Mouse (Mus musculus) heart, postnatal 0 days (tissue): ENCODE results near the gene Lpar1. TPM values are rescaled to one million over a fixed set of nuclear protein-coding genes. Genes with fewer than 3 reads are reported as not detected.
A peak's percentile ranks its signal among the peaks of the same experiment; 100 is the strongest.

Source experiments
- ATAC-seq: fragments of 200-750 bp; cut with Nextera tagmentation; 2 replicates; pipeline ENCODE4 v1.8.0; 2017; ENCODE audit warnings: low read depth, moderate number of reproducible peaks, moderate library complexity; ENCODE audit not compliant: insufficient read depth
- DNase-seq: peaks from one replicate; pipeline ENCODE4 v3.0.0-alpha.2; 2016; ENCODE audit warnings: low spot score
- H3K27ac ChIP-seq: fragments of 300-500 bp; sonication (generic); 2 replicates; pipeline ENCODE4 v1.5.1; 2014; ENCODE audit warnings: low read depth, mild to moderate bottlenecking
- H3K27me3 ChIP-seq: fragments of 300-500 bp; sonication (generic); 2 replicates; pipeline ENCODE4 v1.6.1; 2014; ENCODE audit warnings: low read length, mixed read lengths; ENCODE audit not compliant: control insufficient read depth, insufficient read depth
- H3K36me3 ChIP-seq: fragments of 300-500 bp; sonication (generic); replicated peaks from 2 replicates; pipeline ENCODE4 v1.6.1; 2014; ENCODE audit warnings: low read length, mixed read lengths; ENCODE audit not compliant: control insufficient read depth, insufficient read depth
- H3K4me1 ChIP-seq: fragments of 300-500 bp; sonication (generic); 2 replicates; pipeline ENCODE4 v1.6.1; 2014; ENCODE audit warnings: antibody characterized with exemption; ENCODE audit not compliant: control insufficient read depth, insufficient read depth
- H3K4me2 ChIP-seq: fragments of 300-500 bp; sonication (generic); 2 replicates; pipeline ENCODE4 v1.6.1; 2014; ENCODE audit warnings: low read depth, mild to moderate bottlenecking, low read length, moderate library complexity
- H3K4me3 ChIP-seq: fragments of 300-500 bp; sonication (generic); 2 replicates; pipeline ENCODE4 v1.5.1; 2014; ENCODE audit warnings: low read depth, low read length
- H3K9ac ChIP-seq: fragments of 300-500 bp; sonication (generic); replicated peaks from 2 replicates; pipeline ENCODE4 v1.6.1; 2014; ENCODE audit warnings: low read depth, low read length, mixed read lengths
- H3K9me3 ChIP-seq: fragments of 300-500 bp; sonication (generic); replicated peaks from 2 replicates; pipeline ENCODE4 v1.6.1; 2016; ENCODE audit warnings: low read length; ENCODE audit not compliant: control insufficient read depth
- CTCF ChIP-seq: IDR thresholded peaks from 2 replicates; pipeline ENCODE4 v1.5.1; 2016; ENCODE audit warnings: antibody characterized with exemption, control low read depth, low read depth
- EP300 ChIP-seq: IDR thresholded peaks from 2 replicates; pipeline ENCODE4 v1.6.1; 2016; ENCODE audit warnings: antibody characterized with exemption, low read depth
- WGBS: fragments of 180-500 bp; shearing (Covaris S2); extraction: QIAGEN DNeasy Blood & Tissue Kit; methylation state at CpG from one replicate; pipeline ENCODE4 v1.1.7; 2014; 5-methylcytosine and 5-hydroxymethylcytosine counted together
- polyA plus RNA-seq: library from polyadenylated mRNA; unstranded; fragments of >200 nt; fragmentation: Nextera tagmentation; extraction: Ambion mirVana; gene quantifications from 2 replicates; pipeline ENCODE4 v1.2.1, GENCODE M21; 2015
- total RNA-seq: library from RNA; depleted of rRNA; stranded (reverse); fragments of >200 nt; gene quantifications from 2 replicates; pipeline ENCODE4 v1.2.3, GENCODE M21; 2014; ENCODE audit warnings: low replicate concordance

The Lpar1 gene
- total and polyA plus RNA-seq, 2 experiments from 2014 or later = 11.6 to 13.3 TPM

GRCm38 (mm10) chr4:58552229-58552628 lies 1.5 kb downstream of the Lpar1 start:
- ATAC-seq = no peak
- no peak for TF ChIP-seq EP300
- no peak for TF ChIP-seq CTCF
- Histone ChIP-seq H3K36me3 (no peaks in the 10 kb centered on the region), H3K4me3 (peak overlapping the region; percentile 72), H3K27me3 (no peaks in the 10 kb centered on the region), H3K9ac (peak overlapping the region; percentile 57), H3K4me2 (peak overlapping the region; percentile 81), H3K4me1 (peaks cover 5% of the 10 kb centered on the region; the same call in 1 of the 2 replicates), H3K9me3 (no peaks in the 10 kb centered on the region), H3K27ac (peak overlapping the region; percentile 49)
- DNase-seq = no peak
- 24% methylated on average over 10 of the region's 10 CpGs for WGBS

GRCm38 (mm10) chr4:58551820-58552219 lies 1.9 kb downstream of the Lpar1 start:
- Histone ChIP-seq H3K9ac (no peak overlapping the region), H3K36me3 (no peaks in the 10 kb centered on the region), H3K9me3 (no peaks in the 10 kb centered on the region), H3K4me2 (peak overlapping the region; percentile 81), H3K27me3 (no peaks in the 10 kb centered on the region), H3K4me3 (peak overlapping the region; percentile 72), H3K4me1 (peaks cover 7% of the 10 kb centered on the region; the same call in 1 of the 2 replicates), H3K27ac (no peak overlapping the region; the same call in 1 of the 2 replicates)
- no peak for TF ChIP-seq EP300
- peak; percentile 64 for TF ChIP-seq CTCF
- no peak for ATAC-seq
- DNase-seq = peak; percentile 59
- WGBS = 16% methylated on average over 4 of the region's 4 CpGs

- peaks cover 16% of the 10 kb centered on the region for H3K4me1 ChIP-seq
- no peak overlapping the region for H3K4me3 ChIP-seq
- TF ChIP-seq EP300 (no peak), CTCF (no peak)
- ATAC-seq (no peak), DNase-seq (no peak)
- H3K9me3 ChIP-seq = no peaks in the 10 kb centered on the region
- WGBS = 73% methylated on average over 9 of the region's 9 CpGs
- no peaks in the 10 kb centered on the region for H3K36me3 ChIP-seq
- no peak overlapping the region for H3K9ac ChIP-seq
- no peak overlapping the region for H3K27ac ChIP-seq
- no peak overlapping the region for H3K4me2 ChIP-seq
- H3K27me3 ChIP-seq = no peaks in the 10 kb centered on the region
Observed at GRCm38 (mm10) chr4:58547725-58548124, 6.0 kb downstream of the Lpar1 start.

- ATAC-seq = no peak
- H3K36me3 ChIP-seq = no peaks in the 10 kb centered on the region
- 43% methylated on average over 4 of the region's 4 CpGs for WGBS
- H3K4me1 ChIP-seq = peaks cover 16% of the 10 kb centered on the region
- peak; percentile 39 for DNase-seq
- H3K9ac ChIP-seq = no peak overlapping the region
- no peak overlapping the region for H3K4me3 ChIP-seq
- H3K27me3 ChIP-seq = no peaks in the 10 kb centered on the region
- H3K4me2 ChIP-seq = no peak overlapping the region
- H3K27ac ChIP-seq = 0 out of 2 replicates have a peak overlapping the region, but pooled peaks have one; percentile 25
- no peaks in the 10 kb centered on the region for H3K9me3 ChIP-seq
- TF ChIP-seq EP300 (no peak), CTCF (no peak)
Observed at GRCm38 (mm10) chr4:58547273-58547565, 6.5 kb downstream of the Lpar1 start.

- no peak for ATAC-seq
- TF ChIP-seq CTCF (no peak), EP300 (no peak)
- H3K27me3 ChIP-seq = no peaks in the 10 kb centered on the region
- 0 out of 2 replicates have a peak overlapping the region, but pooled peaks have one; percentile 25 for H3K27ac ChIP-seq
- WGBS = 30% methylated on average over 11 of the region's 11 CpGs
- no peak for DNase-seq
- H3K4me1 ChIP-seq = peaks cover 16% of the 10 kb centered on the region
- no peak overlapping the region for H3K9ac ChIP-seq
- H3K4me2 ChIP-seq = no peak overlapping the region
- no peaks in the 10 kb centered on the region for H3K36me3 ChIP-seq
- no peak overlapping the region for H3K4me3 ChIP-seq
- H3K9me3 ChIP-seq = no peaks in the 10 kb centered on the region
Observed at GRCm38 (mm10) chr4:58546441-58547272, 7.0 kb downstream of the Lpar1 start.
